Mouse (Mus musculus): ENCODE data around the gene Vsig4. TPM values are rescaled to one million over a fixed set of nuclear protein-coding genes. Genes with fewer than 3 reads are reported as not detected.
A peak's percentile ranks its signal among the peaks of the same experiment; 100 is the strongest.

Gene Vsig4
- total and polyA plus RNA-seq, 3 experiments = not detected

DNA sequence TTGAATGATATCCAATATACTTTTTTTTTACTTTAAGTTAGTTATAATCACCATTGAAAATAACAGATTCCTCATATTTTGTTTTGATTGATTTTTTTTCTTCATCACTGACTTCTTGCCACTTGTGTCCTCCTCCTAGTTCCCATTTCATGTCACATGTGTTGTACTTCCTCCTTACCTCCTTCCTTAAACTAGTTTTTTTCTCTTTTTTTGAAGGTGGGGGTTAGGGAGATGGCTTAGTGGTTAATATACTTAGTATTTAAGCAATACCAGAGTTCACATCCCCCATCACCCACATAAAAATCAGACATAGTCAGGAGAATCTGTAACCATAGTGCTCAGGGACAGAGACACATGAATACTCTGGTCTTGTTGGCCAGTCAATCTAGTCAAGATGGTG, 36.7 kb downstream of the Vsig4 start:
- H3K9me3 ChIP-seq (replicated peaks; ENCODE audit: low read length) = no peaks in the 10 kb centered on the region
- H3K4me2 ChIP-seq (ENCODE audit: insufficient read depth, low read depth, poor library complexity, severe bottlenecking) = no peak overlapping the region
- no peaks in the 10 kb centered on the region for H3K79me2 ChIP-seq (replicated peaks; ENCODE audit: control insufficient read depth, extremely low read depth, insufficient read depth, poor library complexity, severe bottlenecking)
- in situ Hi-C loops (cut with MboI; ENCODE audit: low pct_ligation_motif_present, low pct_unique_long_range_greater_than_20kb, low sequenced_read_pairs) (no loop called here), dilution Hi-C loops (cut with MboI; ENCODE audit: extremely low pct_ligation_motif_present, extremely low pct_unique_long_range_greater_than_20kb, low sequenced_read_pairs) (no loop called here)
- no peak for TF ChIP-seq NELFE (IDR thresholded peaks at IDR 0.05; ENCODE audit: low read depth, low read length)
- TF ChIP-seq HCFC1 (IDR thresholded peaks at IDR 0.05; ENCODE audit: low read depth, low read length) = no peak
- TF ChIP-seq USF1 (IDR thresholded peaks at IDR 0.05; ENCODE audit: low read depth, low read length) = no peak
- no peak for TF ChIP-seq MAFK (IDR thresholded peaks at IDR 0.05; ENCODE audit: insufficient replicate concordance, low read length)
- TF ChIP-seq POLR2AphosphoS2 (IDR thresholded peaks at IDR 0.05; ENCODE audit: low read depth, low read length) = no peak
- TF ChIP-seq ETS1 (conservative IDR thresholded peaks at IDR 0.05; ENCODE audit: low read depth, low read length) = no peak
- TF ChIP-seq CHD2 (IDR thresholded peaks at IDR 0.05; ENCODE audit: low read length) = no peak
- no peak for TF ChIP-seq GABPA (IDR thresholded peaks at IDR 0.05; ENCODE audit: insufficient replicate concordance, low read depth, low read length)
- TF ChIP-seq JUN (IDR thresholded peaks at IDR 0.05; ENCODE audit: insufficient read depth, low read depth, low read length) = no peak
- TF ChIP-seq CHD1 (IDR thresholded peaks at IDR 0.05; ENCODE audit: low read depth, low read length) = no peak
- H3K4me1 ChIP-seq (ENCODE audit: control insufficient read depth in 1 of 2, insufficient read depth in 2 of 2) = no peaks in the 10 kb centered on the region
- no peaks in the 10 kb centered on the region for H3K36me3 ChIP-seq (replicated peaks in 1 of 2; ENCODE audit: control insufficient read depth in 1 of 2, insufficient read depth in 1 of 2, low read length in 1 of 2)
- H3K27me3 ChIP-seq (replicated peaks) = no peaks in the 10 kb centered on the region
- H3K9ac ChIP-seq (ENCODE audit: insufficient read depth, low read depth) = no peak overlapping the region
- no peak overlapping the region for H3K4me3 ChIP-seq (replicated peaks in 1 of 3; ENCODE audit: low read depth in 2 of 3, low read length in 2 of 3, poor library complexity in 1 of 3)
- DNase-seq (ENCODE audit: extremely low read depth) = no peak
- H3K27ac ChIP-seq (ENCODE audit: insufficient read depth, low read depth) = no peak overlapping the region

DNA sequence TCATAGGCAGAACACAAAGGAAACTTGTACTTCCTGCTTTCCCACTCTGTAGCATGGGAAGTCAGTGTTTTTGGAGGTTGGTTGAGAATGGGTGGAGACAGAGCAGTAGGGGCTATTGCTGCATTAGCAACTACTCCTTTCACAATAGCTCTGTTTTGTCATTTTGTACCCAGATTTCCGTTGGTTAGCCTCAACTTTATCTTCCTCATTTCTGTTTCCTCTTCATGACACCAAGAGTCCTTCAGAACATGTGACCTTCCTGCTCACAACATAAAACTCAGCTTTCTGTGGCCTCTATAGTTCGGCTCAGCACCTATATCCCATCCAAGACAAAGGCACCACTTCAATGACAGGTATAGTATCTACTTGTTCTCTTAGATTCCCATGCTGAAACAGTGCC, 53.6 kb downstream of the Vsig4 start:
- Histone ChIP-seq H3K79me2 (replicated peaks; ENCODE audit: control insufficient read depth, extremely low read depth, insufficient read depth, poor library complexity, severe bottlenecking) (no peaks in the 10 kb centered on the region), H3K9ac (ENCODE audit: insufficient read depth, low read depth) (no peak overlapping the region), H3K36me3 (replicated peaks in 1 of 2; ENCODE audit: control insufficient read depth in 1 of 2, insufficient read depth in 1 of 2, low read length in 1 of 2) (no peaks in the 10 kb centered on the region), H3K4me2 (ENCODE audit: insufficient read depth, low read depth, poor library complexity, severe bottlenecking) (no peak overlapping the region), H3K9me3 (replicated peaks; ENCODE audit: low read length) (no peaks in the 10 kb centered on the region), H3K27ac (ENCODE audit: insufficient read depth, low read depth) (no peak overlapping the region), H3K27me3 (replicated peaks) (no peaks in the 10 kb centered on the region), H3K4me1 (ENCODE audit: control insufficient read depth in 1 of 2, insufficient read depth in 2 of 2) (peaks cover 0 to 5% of the 10 kb centered on the region in 2 experiments; a peak in 1 of 4 replicates), H3K4me3 (replicated peaks in 1 of 3; ENCODE audit: low read depth in 2 of 3, low read length in 2 of 3, poor library complexity in 1 of 3) (no peak overlapping the region)
- dilution Hi-C loops (cut with MboI; ENCODE audit: extremely low pct_ligation_motif_present, extremely low pct_unique_long_range_greater_than_20kb, low sequenced_read_pairs) (no loop called here), in situ Hi-C loops (cut with MboI; ENCODE audit: low pct_ligation_motif_present, low pct_unique_long_range_greater_than_20kb, low sequenced_read_pairs) (no loop called here)
- TF ChIP-seq USF1 (IDR thresholded peaks at IDR 0.05; ENCODE audit: low read depth, low read length) (no peak), BHLHE40 (IDR thresholded peaks at IDR 0.05; ENCODE audit: low read depth, low read length) (no peak), POLR2AphosphoS2 (IDR thresholded peaks at IDR 0.05; ENCODE audit: low read depth, low read length) (no peak), POLR2A (IDR thresholded peaks at IDR 0.05; ENCODE audit: low read depth, low read length) (no peak), E2F4 (IDR thresholded peaks at IDR 0.05; ENCODE audit: insufficient replicate concordance, low read depth, low read length) (no peak), ZMIZ1 (IDR thresholded peaks at IDR 0.05; ENCODE audit: low read depth, low read length) (no peak)
- peak; percentile 5 for DNase-seq (ENCODE audit: extremely low read depth)

GRCm38 (mm10) chrX:96239037-96239436, 54.2 kb downstream of the Vsig4 start:
- no peak for DNase-seq (ENCODE audit: extremely low read depth)
- no peak overlapping the region for H3K4me2 ChIP-seq (ENCODE audit: insufficient read depth, low read depth, poor library complexity, severe bottlenecking)
- no peak overlapping the region for H3K27ac ChIP-seq (ENCODE audit: insufficient read depth, low read depth)
- H3K9ac ChIP-seq (ENCODE audit: insufficient read depth, low read depth) = no peak overlapping the region
- in situ Hi-C loops (cut with MboI; ENCODE audit: low pct_ligation_motif_present, low pct_unique_long_range_greater_than_20kb, low sequenced_read_pairs) = no loop called here
- no peak overlapping the region for H3K4me3 ChIP-seq (replicated peaks in 1 of 3; ENCODE audit: low read depth in 2 of 3, low read length in 2 of 3, poor library complexity in 1 of 3)
- no peaks in the 10 kb centered on the region for H3K9me3 ChIP-seq (replicated peaks; ENCODE audit: low read length)
- dilution Hi-C loops (cut with MboI; ENCODE audit: extremely low pct_ligation_motif_present, extremely low pct_unique_long_range_greater_than_20kb, low sequenced_read_pairs) = no loop called here
- TF ChIP-seq RAD21 (IDR thresholded peaks at IDR 0.05; ENCODE audit: low read depth, low read length) (no peak), MEF2A (IDR thresholded peaks at IDR 0.05; ENCODE audit: borderline replicate concordance, low read depth, low read length) (no peak), ETS1 (conservative IDR thresholded peaks at IDR 0.05; ENCODE audit: low read depth, low read length) (no peak), TBP (conservative IDR thresholded peaks at IDR 0.05; ENCODE audit: low read depth, low read length) (no peak), USF2 (conservative IDR thresholded peaks at IDR 0.05; ENCODE audit: low read depth, low read length) (no peak), TCF12 (IDR thresholded peaks at IDR 0.05; ENCODE audit: low read depth, low read length) (no peak), SMC3 (IDR thresholded peaks at IDR 0.05; ENCODE audit: low read depth, low read length) (no peak), BHLHE40 (IDR thresholded peaks at IDR 0.05; ENCODE audit: low read depth, low read length) (no peak), CHD1 (IDR thresholded peaks at IDR 0.05; ENCODE audit: low read depth, low read length) (no peak), ZKSCAN1 (IDR thresholded peaks at IDR 0.05; ENCODE audit: borderline replicate concordance, low read depth, low read length) (no peak), ZNF384 (IDR thresholded peaks at IDR 0.05; ENCODE audit: low read depth, low read length) (no peak), KAT2A (IDR thresholded peaks at IDR 0.05; ENCODE audit: insufficient replicate concordance, low read length) (no peak)
- no peaks in the 10 kb centered on the region for H3K27me3 ChIP-seq (replicated peaks)
- H3K79me2 ChIP-seq (replicated peaks; ENCODE audit: control insufficient read depth, extremely low read depth, insufficient read depth, poor library complexity, severe bottlenecking) = no peaks in the 10 kb centered on the region
- H3K4me1 ChIP-seq (ENCODE audit: control insufficient read depth in 1 of 2, insufficient read depth in 2 of 2) = peaks cover 0 to 5% of the 10 kb centered on the region in 2 experiments; a peak in 1 of 4 replicates
- no peaks in the 10 kb centered on the region for H3K36me3 ChIP-seq (replicated peaks in 1 of 2; ENCODE audit: control insufficient read depth in 1 of 2, insufficient read depth in 1 of 2, low read length in 1 of 2)
